Mouse (Mus musculus): ENCODE results near the gene Zfp341.

- TF ChIP-seq CTCF (IDR thresholded peaks at IDR 0.05; ENCODE audit: low read depth) (no peak), EP300 (IDR thresholded peaks at IDR 0.05; ENCODE audit: low read depth) (no peak)
Observed at GRCm38 (mm10) chr2:154567766-154568165, 45.3 kb upstream of the Zfp341 start.
